Mouse (Mus musculus): Measurements from ENCODE around the gene Ip6k1.

DNA sequence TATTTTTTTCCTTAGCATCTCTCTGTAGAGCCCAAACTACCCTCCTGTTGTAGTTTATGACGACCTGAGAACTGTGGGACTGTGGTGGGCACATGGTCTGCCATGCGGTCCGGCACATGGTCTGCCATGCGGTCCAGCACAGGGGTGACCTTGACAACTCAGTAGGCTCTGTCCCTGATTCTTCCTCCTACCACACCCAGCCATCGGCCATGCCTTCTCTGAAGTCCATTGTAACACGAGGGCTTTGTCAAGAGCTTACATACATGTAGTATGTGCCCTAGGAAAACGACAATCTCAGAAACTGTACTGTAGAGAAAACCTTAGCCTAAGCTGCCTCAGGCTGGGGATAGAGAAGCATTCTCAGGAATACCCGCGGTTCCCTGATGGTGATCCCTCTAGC, 37.6 kb upstream of the Ip6k1 start:
- TF ChIP-seq CTCF (IDR thresholded peaks at IDR 0.05; ENCODE audit: low read depth), result no peak
- TF ChIP-seq EP300 (IDR thresholded peaks at IDR 0.05; ENCODE audit: low read depth), result no peak
